Mouse (Mus musculus) midbrain, embryonic 13.5 days (tissue): ENCODE data around the gene Enpp1. TPM values are rescaled to one million over a fixed set of nuclear protein-coding genes. Genes with fewer than 3 reads are reported as not detected.

Source experiments
- ATAC-seq: fragments of 200-750 bp; cut with Nextera tagmentation; 2 replicates; pipeline ENCODE4 v1.8.0; 2017; ENCODE audit warnings: mild to moderate bottlenecking, moderate TSS enrichment, moderate library complexity
- H3K27ac ChIP-seq: fragments of 300-500 bp; sonication (generic); 2 replicates; pipeline ENCODE4 v1.5.1; 2015; ENCODE audit warnings: inconsistent platforms, mild to moderate bottlenecking, moderate library complexity
- H3K27me3 ChIP-seq: fragments of 300-500 bp; sonication (generic); 2 replicates; pipeline ENCODE4 v1.6.1; 2015; ENCODE audit warnings: mild to moderate bottlenecking, inconsistent platforms
- H3K36me3 ChIP-seq: fragments of 300-500 bp; sonication (generic); 2 replicates; pipeline ENCODE4 v1.6.1; 2015; ENCODE audit warnings: mild to moderate bottlenecking, inconsistent platforms
- H3K4me1 ChIP-seq: fragments of 300-500 bp; sonication (generic); replicated peaks from 2 replicates; pipeline ENCODE4 v1.6.1; 2015; ENCODE audit warnings: inconsistent platforms
- H3K4me2 ChIP-seq: fragments of 300-500 bp; sonication (generic); replicated peaks from 2 replicates; pipeline ENCODE4 v1.6.1; 2015; ENCODE audit warnings: moderate library complexity, mild to moderate bottlenecking, inconsistent platforms
- H3K4me3 ChIP-seq: fragments of 300-500 bp; sonication (generic); replicated peaks from 2 replicates; pipeline ENCODE4 v1.5.1; 2015; ENCODE audit warnings: mild to moderate bottlenecking, inconsistent platforms
- H3K9ac ChIP-seq: fragments of 300-500 bp; sonication (generic); replicated peaks from 2 replicates; pipeline ENCODE4 v1.6.1; 2015; ENCODE audit warnings: mild to moderate bottlenecking, inconsistent platforms
- H3K9me3 ChIP-seq: fragments of 300-500 bp; sonication (generic); 2 replicates; pipeline ENCODE4 v1.6.1; 2016; ENCODE audit warnings: mild to moderate bottlenecking, inconsistent platforms
- WGBS: fragments of 180-500 bp; shearing (Covaris S2); methylation state at CpG from one replicate; pipeline ENCODE4 v1.1.7; 2015; 5-methylcytosine and 5-hydroxymethylcytosine counted together
- polyA plus RNA-seq: library from polyadenylated mRNA; unstranded; fragments of >200 nt; fragmentation: Nextera tagmentation; extraction: Ambion mirVana; gene quantifications from 2 replicates; pipeline ENCODE4 v1.2.1, GENCODE M21; 2015

The Enpp1 gene
- polyA plus RNA-seq, 1 experiment from 2014 or later: 2.1 TPM

DNA sequence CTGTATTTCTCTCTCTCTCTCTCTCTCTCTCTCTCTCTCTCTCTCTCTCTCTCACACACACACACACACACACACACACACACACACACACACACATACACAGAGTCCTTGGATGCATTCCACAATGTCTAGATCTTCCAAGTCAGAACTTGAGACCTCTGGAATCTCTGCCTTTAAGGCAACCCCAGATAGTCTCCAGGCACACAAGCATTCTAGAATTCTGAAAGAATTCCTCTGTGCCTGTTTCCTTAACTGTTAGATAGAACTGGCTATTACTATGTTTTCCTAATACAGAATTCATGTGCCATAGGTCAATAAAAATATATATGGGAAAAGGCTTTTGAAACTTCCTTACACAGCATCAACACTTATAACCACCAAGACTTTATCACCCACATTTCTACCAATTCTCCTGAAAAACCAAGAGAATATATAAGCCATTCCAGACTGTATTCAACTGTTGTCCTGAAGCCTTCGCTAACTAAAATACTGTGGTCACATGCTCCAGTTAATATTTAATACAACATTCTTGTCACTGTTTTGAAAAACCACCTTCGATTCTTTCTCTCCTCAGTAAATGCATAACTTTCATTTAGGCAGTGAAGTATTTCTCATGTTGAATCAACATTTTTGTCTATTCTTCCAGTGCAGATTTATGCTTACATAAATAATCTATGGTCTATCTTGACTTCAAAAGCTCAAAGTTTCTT is 5.4 kb downstream of the Enpp1 start:
- Histone ChIP-seq H3K9ac (no peak overlapping the region), H3K27me3 (peaks cover 22% of the 10 kb centered on the region), H3K27ac (no peak overlapping the region), H3K9me3 (no peaks in the 10 kb centered on the region), H3K4me2 (no peak overlapping the region), H3K4me1 (peaks cover 8% of the 10 kb centered on the region; the same call in 1 of the 2 replicates), H3K4me3 (no peak overlapping the region), H3K36me3 (no peaks in the 10 kb centered on the region)
- WGBS: 96% methylated on average over 2 of the region's 2 CpGs
- ATAC-seq: no peak

DNA sequence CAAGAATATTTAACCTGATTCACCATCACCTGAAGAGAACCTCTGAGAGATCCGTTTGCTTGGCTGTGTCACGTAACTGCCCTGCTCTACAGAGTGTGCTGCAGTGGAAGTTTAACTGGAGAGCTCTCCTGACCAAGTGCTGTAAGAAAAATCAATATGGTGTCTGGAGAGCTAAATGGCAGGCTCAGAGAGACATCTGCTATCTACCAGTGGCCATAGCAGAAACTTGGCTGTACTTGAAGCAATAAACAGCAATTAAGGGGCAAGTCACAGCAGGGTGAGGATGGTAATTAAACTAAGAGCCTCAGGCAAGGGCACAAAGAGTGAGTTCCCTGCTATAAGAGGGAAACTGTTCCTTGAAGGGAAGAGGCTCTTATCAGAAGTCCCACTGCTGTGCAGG is 9.3 kb downstream of the Enpp1 start:
- Histone ChIP-seq H3K4me1 (no peaks in the 10 kb centered on the region), H3K27me3 (no peaks in the 10 kb centered on the region), H3K4me3 (no peak overlapping the region), H3K27ac (no peak overlapping the region), H3K4me2 (no peak overlapping the region), H3K9ac (no peak overlapping the region), H3K9me3 (no peaks in the 10 kb centered on the region), H3K36me3 (no peaks in the 10 kb centered on the region)
- ATAC-seq: peak; percentile 34; the same call in 1 of the 2 replicates
- 84% methylated on average over 2 of the region's 2 CpGs for WGBS

DNA sequence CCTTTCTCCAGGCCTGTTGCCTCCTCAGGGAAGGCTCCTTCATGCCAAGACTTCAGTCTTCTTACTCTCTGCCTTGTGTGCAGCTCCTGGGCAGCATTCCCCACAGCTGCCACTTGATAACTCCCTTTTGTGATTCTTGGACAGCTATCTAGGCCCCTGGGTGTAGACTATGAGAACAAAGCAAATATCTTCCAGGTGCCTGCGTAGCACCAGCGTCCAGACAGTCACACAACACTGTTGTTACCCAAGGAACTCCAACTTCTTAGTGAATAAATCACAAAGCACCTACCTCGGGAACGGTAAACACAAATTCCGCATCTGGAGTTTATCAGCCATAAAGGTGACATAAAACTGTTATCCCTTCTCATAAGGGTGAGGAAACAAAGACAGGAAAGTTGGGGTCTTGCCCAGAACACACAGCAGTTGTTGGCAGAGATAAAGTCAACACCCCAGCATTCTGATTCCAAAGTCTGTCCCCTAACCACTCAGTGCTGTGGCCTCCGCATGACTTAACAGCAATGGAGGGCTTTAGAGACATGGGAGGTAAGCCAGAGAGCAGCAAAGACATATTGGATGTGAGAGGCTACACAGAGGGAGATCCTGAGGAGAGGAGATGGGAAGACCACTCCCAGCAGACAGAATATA is 13.7 kb downstream of the Enpp1 start:
- no peak overlapping the region for H3K4me3 ChIP-seq
- 89% methylated on average over 6 of the region's 6 CpGs for WGBS
- no peaks in the 10 kb centered on the region for H3K9me3 ChIP-seq
- no peak overlapping the region for H3K27ac ChIP-seq
- no peaks in the 10 kb centered on the region for H3K27me3 ChIP-seq
- no peak for ATAC-seq
- no peaks in the 10 kb centered on the region for H3K36me3 ChIP-seq
- no peaks in the 10 kb centered on the region for H3K4me1 ChIP-seq
- H3K9ac ChIP-seq: no peak overlapping the region
- no peak overlapping the region for H3K4me2 ChIP-seq

- Histone ChIP-seq H3K4me2 (no peak overlapping the region), H3K27me3 (no peaks in the 10 kb centered on the region), H3K4me3 (no peak overlapping the region), H3K9ac (no peak overlapping the region), H3K36me3 (no peaks in the 10 kb centered on the region), H3K9me3 (no peaks in the 10 kb centered on the region), H3K27ac (no peak overlapping the region), H3K4me1 (no peaks in the 10 kb centered on the region)
- no peak for ATAC-seq
- 91% methylated on average over 3 of the region's 3 CpGs for WGBS
These were observed 15.2 kb downstream of the Enpp1 start for GRCm38 (mm10) chr10:24696761-24697160.

GRCm38 (mm10) chr10:24695786-24696185 is 16.2 kb downstream of the Enpp1 start:
- Histone ChIP-seq H3K4me2 (no peak overlapping the region), H3K4me3 (no peak overlapping the region), H3K27me3 (no peaks in the 10 kb centered on the region), H3K36me3 (no peaks in the 10 kb centered on the region), H3K9ac (no peak overlapping the region), H3K27ac (no peak overlapping the region), H3K4me1 (no peaks in the 10 kb centered on the region), H3K9me3 (no peaks in the 10 kb centered on the region)
- no peak for ATAC-seq
- WGBS: 82% methylated on average over 5 of the region's 5 CpGs

GRCm38 (mm10) chr10:24682518-24683104 is 29.3 kb downstream of the Enpp1 start:
- H3K9me3 ChIP-seq: no peaks in the 10 kb centered on the region
- no peak overlapping the region for H3K4me3 ChIP-seq
- H3K27ac ChIP-seq: no peak overlapping the region
- no peaks in the 10 kb centered on the region for H3K27me3 ChIP-seq
- H3K9ac ChIP-seq: no peak overlapping the region
- H3K4me2 ChIP-seq: no peak overlapping the region
- 85% methylated on average over 7 of the region's 7 CpGs for WGBS
- H3K36me3 ChIP-seq: no peaks in the 10 kb centered on the region
- no peaks in the 10 kb centered on the region for H3K4me1 ChIP-seq
- no peak for ATAC-seq

DNA sequence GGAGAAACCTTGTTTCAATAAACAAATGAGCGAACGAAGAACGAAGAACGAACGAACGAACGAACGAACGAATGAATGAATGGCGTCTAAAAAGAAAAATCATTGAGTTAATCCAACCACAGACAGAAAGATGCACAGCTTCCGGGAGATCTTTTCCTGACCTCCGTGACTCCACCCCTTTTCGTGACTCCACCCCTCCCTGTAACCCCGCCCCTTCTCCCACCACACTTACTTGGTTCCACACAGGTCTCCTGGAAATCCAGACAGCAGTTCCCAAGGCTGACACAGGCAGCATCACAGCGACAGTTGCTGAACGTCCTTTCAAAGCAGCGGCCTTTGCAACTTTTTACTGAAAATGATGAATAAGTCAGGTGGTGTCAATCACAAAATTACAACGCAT is 34.3 kb downstream of the Enpp1 start:
- Histone ChIP-seq H3K9ac (no peak overlapping the region), H3K4me1 (no peaks in the 10 kb centered on the region), H3K9me3 (no peaks in the 10 kb centered on the region), H3K36me3 (no peaks in the 10 kb centered on the region), H3K4me2 (no peak overlapping the region), H3K4me3 (no peak overlapping the region), H3K27me3 (no peaks in the 10 kb centered on the region), H3K27ac (no peak overlapping the region)
- ATAC-seq: no peak
- WGBS: 90% methylated on average over 18 of the region's 18 CpGs

DNA sequence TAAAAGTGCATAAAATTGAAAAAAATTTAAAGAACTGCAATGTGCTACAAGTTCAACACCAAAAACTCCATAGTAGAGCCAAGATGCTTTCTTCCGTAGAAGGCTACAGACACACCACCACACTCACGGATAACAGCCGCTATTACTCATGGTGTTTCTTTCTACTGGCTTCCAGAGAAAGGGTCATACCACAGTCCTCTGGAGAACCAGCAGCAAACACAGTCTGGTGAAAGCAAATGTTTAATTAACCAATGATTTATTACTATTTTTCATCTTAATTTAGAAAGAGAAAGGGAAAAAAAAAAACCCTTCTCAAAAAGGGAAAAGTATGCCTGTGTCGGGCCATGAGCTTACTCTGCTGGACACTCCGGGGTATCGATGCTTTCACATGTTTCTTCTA is 37.7 kb downstream of the Enpp1 start:
- WGBS: 95% methylated on average over 6 of the region's 6 CpGs
- H3K4me2 ChIP-seq: no peak overlapping the region

DNA sequence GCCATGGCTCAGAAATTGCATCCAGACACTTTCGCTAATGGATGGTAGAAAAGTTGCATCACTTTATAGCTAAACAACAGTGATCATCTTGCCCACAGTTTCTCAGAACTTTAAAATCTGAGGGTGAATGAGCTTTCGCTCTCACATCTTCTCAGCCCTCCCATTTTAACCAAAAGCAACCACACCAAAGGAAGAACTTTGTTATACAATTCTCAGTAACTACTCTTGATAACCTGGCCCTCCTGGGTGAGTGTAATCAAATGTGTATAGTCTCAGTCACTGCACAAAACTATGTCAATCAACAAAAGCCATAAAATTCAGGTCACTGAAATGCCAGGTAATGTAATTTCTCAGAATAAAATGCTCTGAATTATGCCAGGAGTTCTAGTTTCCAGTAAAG is 39.0 kb downstream of the Enpp1 start:
- Histone ChIP-seq H3K9me3 (no peaks in the 10 kb centered on the region), H3K27me3 (no peaks in the 10 kb centered on the region), H3K4me3 (no peak overlapping the region), H3K4me1 (no peaks in the 10 kb centered on the region), H3K36me3 (no peaks in the 10 kb centered on the region), H3K4me2 (no peak overlapping the region), H3K9ac (no peak overlapping the region), H3K27ac (no peak overlapping the region)
- ATAC-seq: no peak
- 90% methylated on average over 2 of the region's 2 CpGs for WGBS

More for the DNA sequence above, 37.7 kb downstream of the Enpp1 start:
- ATAC-seq: no peak
- Histone ChIP-seq H3K4me3 (no peak overlapping the region), H3K4me1 (no peaks in the 10 kb centered on the region), H3K9ac (no peak overlapping the region), H3K27me3 (no peaks in the 10 kb centered on the region), H3K36me3 (no peaks in the 10 kb centered on the region), H3K27ac (no peak overlapping the region), H3K9me3 (no peaks in the 10 kb centered on the region)

DNA sequence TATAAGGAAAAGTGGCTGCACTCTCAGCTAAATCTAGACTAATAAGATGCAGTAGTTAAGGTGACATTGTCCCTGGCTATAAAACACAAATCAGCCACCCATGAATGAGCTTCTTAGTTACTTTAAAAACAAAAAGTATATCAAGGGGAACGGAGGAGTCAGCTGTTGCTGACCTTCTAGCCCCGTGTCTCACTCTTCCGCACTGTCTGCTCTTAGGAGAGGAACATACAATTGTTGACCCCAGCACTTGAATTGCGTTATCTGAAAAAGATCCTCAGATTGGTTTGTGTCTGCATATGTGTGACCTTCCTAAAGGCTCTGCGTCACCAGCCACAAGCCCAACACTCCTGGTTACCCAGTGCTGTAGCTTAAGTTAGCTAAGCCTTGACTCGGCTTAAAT is 41.4 kb downstream of the Enpp1 start:
- no peaks in the 10 kb centered on the region for H3K27me3 ChIP-seq
- WGBS: 91% methylated on average over 6 of the region's 6 CpGs
- no peak overlapping the region for H3K9ac ChIP-seq
- no peaks in the 10 kb centered on the region for H3K9me3 ChIP-seq
- no peak for ATAC-seq
- no peak overlapping the region for H3K27ac ChIP-seq
- H3K4me3 ChIP-seq: no peak overlapping the region
- H3K36me3 ChIP-seq: no peaks in the 10 kb centered on the region
- no peaks in the 10 kb centered on the region for H3K4me1 ChIP-seq
- H3K4me2 ChIP-seq: no peak overlapping the region

DNA sequence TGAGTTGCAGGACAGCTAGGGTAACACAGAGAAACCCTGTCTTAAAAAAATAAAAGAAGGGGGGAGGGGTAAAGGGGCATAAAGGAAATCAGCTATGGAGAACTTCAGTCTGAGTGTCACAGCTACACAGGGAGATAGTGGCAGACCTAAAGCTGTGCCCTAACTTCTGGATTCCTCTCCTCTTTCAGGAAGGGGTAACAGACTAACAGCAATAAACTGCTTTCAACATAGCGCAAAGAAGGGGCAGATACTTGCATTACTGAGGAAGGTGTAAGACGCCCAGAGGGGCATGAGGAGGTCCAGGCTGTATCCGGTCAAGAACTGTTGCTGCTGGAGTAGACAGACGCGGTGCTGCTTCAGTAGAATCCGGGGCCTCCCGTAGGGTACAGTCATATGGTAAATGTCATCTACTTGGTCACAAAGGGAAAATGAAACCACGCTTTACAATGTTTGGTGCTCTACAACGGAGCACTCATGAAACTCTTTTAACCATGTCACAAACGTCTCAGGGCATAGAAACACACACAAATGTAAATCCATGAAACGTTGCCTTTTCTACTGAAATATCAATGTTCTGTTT is 60.9 kb downstream of the Enpp1 start:
- no peaks in the 10 kb centered on the region for H3K27me3 ChIP-seq
- no peaks in the 10 kb centered on the region for H3K36me3 ChIP-seq
- no peak for ATAC-seq
- 93% methylated on average over 11 of the region's 11 CpGs for WGBS
- H3K4me3 ChIP-seq: no peak overlapping the region
- H3K27ac ChIP-seq: no peak overlapping the region
- no peak overlapping the region for H3K4me2 ChIP-seq
- H3K9ac ChIP-seq: no peak overlapping the region
- no peaks in the 10 kb centered on the region for H3K4me1 ChIP-seq
- no peaks in the 10 kb centered on the region for H3K9me3 ChIP-seq

DNA sequence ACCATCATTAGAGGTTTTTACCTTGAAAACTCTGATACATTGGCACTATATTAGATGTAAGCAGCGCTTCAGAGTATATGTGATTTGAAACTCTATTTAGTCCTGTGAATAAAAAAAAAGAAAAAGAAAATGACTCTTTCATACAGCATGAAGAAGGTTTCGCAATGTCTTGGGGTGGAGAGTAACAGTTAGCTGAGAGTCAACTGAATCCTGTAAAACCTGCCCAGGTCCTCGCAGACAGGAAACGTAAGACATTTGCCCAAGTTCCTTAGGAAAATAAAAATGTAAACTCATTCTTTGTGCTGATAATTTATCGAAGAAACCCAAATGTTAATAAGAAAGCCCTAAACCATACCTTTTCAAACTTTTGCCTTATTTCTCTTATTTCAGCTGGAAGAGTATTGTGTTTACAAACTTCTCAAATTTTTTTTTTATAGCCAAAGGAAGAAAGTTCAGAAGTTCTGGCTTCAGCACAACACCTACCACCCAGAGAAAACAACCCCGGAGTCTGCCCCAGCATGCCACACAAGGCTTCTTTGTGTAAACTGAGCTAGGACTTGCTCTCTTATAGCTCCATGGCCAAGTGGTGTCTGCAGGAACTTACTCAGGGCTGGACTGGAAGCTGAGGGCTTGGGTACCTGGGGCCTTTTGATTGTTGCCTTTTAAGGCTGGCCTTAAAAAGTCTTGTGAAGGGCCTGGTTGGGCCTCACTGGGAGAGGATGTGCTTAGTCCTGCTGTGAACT is 63.8 kb downstream of the Enpp1 start:
- Histone ChIP-seq H3K36me3 (no peaks in the 10 kb centered on the region), H3K27ac (no peak overlapping the region), H3K4me2 (no peak overlapping the region), H3K4me3 (no peak overlapping the region), H3K4me1 (no peaks in the 10 kb centered on the region), H3K9me3 (no peaks in the 10 kb centered on the region), H3K9ac (no peak overlapping the region), H3K27me3 (no peaks in the 10 kb centered on the region)
- WGBS: 92% methylated on average over 6 of the region's 6 CpGs
- ATAC-seq: no peak
